Mouse (Mus musculus): Measurements from ENCODE around the gene Ptprg.

DNA sequence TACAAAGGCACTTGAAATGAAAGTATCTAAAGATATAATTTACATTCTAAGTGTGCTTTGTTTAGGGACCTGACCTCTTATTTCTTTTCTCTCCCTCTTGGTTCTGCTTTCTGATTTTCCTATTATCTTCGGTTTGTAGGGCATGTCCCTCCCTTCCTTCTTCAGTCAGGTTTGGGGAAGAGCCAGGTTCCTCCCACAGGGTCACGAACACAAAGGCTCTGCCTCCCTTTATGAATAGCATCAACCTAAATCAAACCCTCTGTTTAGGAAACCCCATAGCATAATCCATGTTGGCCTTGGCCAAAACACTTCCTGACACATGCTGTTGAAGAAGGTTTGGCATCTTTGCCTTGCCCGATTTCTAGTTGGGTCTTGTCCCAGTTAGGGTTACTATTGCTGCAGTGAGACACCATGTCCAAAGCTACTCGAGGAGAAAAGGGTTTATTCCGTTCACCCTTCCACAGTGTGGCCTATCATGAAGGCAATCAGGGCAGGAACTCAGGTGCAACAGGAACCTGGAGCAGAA lies 388.7 kb downstream of the Ptprg start:
- TF ChIP-seq CTCF (IDR thresholded peaks at IDR 0.05 in 2 of 3, conservative IDR thresholded peaks at IDR 0.05 in 1 of 3; ENCODE audit: control insufficient read depth in 1 of 3, insufficient read depth in 1 of 3, low read depth in 2 of 3, low read length in 3 of 3, poor library complexity in 1 of 3, severe bottlenecking in 1 of 3) (no peak), BHLHE40 (IDR thresholded peaks at IDR 0.05; ENCODE audit: borderline replicate concordance, low read depth, low read length) (no peak), HCFC1 (IDR thresholded peaks at IDR 0.05; ENCODE audit: low read depth, low read length) (no peak), TBP (IDR thresholded peaks at IDR 0.05; ENCODE audit: low read depth, low read length) (no peak), MYC (IDR thresholded peaks at IDR 0.05; ENCODE audit: low read depth, low read length) (no peak), TCF12 (IDR thresholded peaks at IDR 0.05; ENCODE audit: low read depth, low read length) (no peak), POLR2A (IDR thresholded peaks at IDR 0.05; ENCODE audit: control insufficient read depth in 1 of 2, insufficient read depth in 1 of 2, low read depth in 1 of 2, low read length in 2 of 2, poor library complexity in 1 of 2) (no peak), ZKSCAN1 (IDR thresholded peaks at IDR 0.05; ENCODE audit: low read depth, low read length) (no peak), JUND (IDR thresholded peaks at IDR 0.05; ENCODE audit: low read depth, low read length) (no peak), MAX (IDR thresholded peaks at IDR 0.05; ENCODE audit: low read length) (no peak), EP300 (IDR thresholded peaks at IDR 0.05; ENCODE audit: low read depth in 1 of 2, low read length in 2 of 2) (no peak), MEF2A (IDR thresholded peaks at IDR 0.05; ENCODE audit: extremely low read depth, insufficient replicate concordance, low read depth, low read length, poor library complexity, severe bottlenecking) (no peak), USF1 (IDR thresholded peaks at IDR 0.05; ENCODE audit: low read depth, low read length) (no peak), GATA1 (IDR thresholded peaks at IDR 0.05; ENCODE audit: low read depth, low read length) (no peak)
